Mouse (Mus musculus) MEL (cell line): ENCODE data around the gene Tsen2.

Experiments
- CHD1 ChIP-seq: IDR thresholded peaks from 2 replicates; pipeline ENCODE4 v1.6.1; 2012; ENCODE audit warnings: low read depth, mild to moderate bottlenecking, inconsistent platforms, low read length, improper control_type of control experiment
- TCF12 ChIP-seq: IDR thresholded peaks from 2 replicates; pipeline ENCODE4 v1.6.1; 2014; ENCODE audit warnings: low read depth, mild to moderate bottlenecking, inconsistent platforms, low read length, improper control_type of control experiment, moderate library complexity
- ZKSCAN1 ChIP-seq: IDR thresholded peaks from 2 replicates; pipeline ENCODE4 v1.6.1; 2012; ENCODE audit warnings: low read depth, mild to moderate bottlenecking, inconsistent platforms, low read length, improper control_type of control experiment, moderate library complexity

DNA sequence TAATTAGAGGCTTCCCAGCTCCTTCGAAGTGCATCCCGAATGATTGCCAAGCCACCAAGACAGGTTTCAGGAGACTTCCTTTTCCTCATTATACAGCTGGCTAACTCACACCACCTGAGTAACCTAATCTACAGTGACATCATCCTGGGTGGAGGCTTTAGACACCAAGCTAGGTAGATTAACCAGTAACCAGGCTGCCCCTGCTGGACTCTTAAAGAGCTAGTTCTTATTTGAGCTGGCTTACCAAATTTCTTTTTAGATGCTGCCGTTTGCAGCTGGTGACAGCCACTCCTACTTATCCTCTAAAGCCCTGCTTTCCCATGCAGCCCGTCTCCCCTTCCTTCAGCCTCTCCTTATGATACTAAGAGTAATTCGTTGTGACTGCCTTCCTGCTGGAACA lies 48.0 kb downstream of the Tsen2 start, which contains the start of gene Mkrn2os:
- TF ChIP-seq TCF12 (no peak), CHD1 (no peak), ZKSCAN1 (no peak)
